Mouse (Mus musculus): ENCODE results near the gene Recql5. TPM values are rescaled to one million over a fixed set of nuclear protein-coding genes. Genes with fewer than 3 reads are reported as not detected.
A peak's percentile ranks its signal among the peaks of the same experiment; 100 is the strongest.
"Not testable (repeated sequence)": the region's sequence is repeated elsewhere in the genome, so short reads cannot be mapped to it uniquely, and the experiment has no call there.

Gene Recql5
- polyA plus RNA-seq, 1 experiment from 2014 or later = 34.6 TPM

DNA sequence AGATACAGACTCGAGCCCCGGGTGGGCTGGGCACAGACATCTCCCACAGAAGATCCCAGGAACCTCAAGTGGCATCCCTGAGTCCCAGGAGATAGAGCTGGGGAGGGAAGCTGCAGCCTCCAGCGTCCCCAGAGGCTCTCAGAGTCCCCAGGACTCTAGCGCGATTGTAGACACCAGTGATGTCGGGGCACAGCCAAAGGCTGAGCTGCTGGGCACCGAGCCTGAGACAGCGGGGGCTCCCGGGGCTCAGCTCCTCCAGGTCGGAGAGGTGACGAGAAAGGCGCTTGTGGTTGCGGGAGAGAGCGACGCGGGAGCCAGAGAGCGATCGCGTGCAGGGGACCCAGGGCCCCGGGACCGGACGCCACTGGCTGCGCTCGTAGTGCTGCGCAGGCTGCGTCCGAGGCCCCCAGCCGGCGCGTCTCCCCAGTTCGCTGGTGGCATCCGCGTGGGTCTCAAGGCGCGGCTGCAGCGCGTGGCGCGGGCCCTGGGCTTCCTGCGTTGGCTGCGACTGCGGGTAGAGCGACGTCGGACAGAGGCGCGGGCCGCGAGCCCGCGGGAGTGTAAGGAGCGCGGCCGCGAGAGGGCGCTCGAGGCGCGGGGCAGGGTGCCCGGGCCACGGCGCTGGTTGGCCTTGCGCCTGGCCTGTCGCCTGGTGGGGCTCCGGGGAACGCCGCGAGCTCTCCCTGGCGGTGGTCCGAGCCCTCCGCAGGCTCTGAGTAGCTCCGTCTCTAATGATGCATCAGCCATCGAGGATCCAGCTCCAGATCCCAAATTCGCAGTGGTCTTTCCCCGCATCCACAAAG, 73.9 kb downstream of the Recql5 start:
- H3K9me3 ChIP-seq (replicated peaks) = no peaks in the 10 kb centered on the region
- peak; percentile 95 for DNase-seq (ENCODE audit: low spot score)
- H3K27ac ChIP-seq = peak overlapping the region; percentile 67
- H3K4me1 ChIP-seq = peaks cover 28% of the 10 kb centered on the region
- peaks cover 3% of the 10 kb centered on the region; the same call in 1 of the 2 replicates for H3K36me3 ChIP-seq
- peak overlapping the region; percentile 50 for H3K4me3 ChIP-seq
- peaks cover 71% of the 10 kb centered on the region for H3K27me3 ChIP-seq (ENCODE audit: low read depth, poor library complexity, severe bottlenecking)
- 2% methylated on average over 67 of the region's 75 CpGs for WGBS

DNA sequence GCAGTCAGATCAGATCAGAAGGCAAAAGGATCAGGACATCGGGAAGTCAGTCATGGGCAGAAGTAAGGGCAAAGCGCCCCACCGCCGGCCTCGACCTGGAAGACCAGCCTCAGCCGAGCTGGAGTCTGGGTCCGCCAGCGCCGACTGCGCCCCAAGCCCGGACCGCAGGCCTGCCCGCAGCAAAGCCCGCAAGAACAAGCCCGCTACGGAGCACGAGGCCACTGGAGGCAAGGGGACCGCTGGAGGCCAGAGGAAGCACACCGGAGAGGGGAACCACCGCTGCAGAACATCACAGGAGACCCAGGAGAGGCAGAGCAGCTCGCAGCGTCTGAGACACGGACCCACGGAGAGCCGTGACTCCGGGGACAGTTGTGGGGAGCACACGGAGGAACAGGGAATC, 74.9 kb downstream of the Recql5 start, which contains the start of gene Myo15b:
Gene Myo15b (plus strand): TSS at position 53 of the 400 bp plus-strand sequence.
- H3K27ac ChIP-seq = peak within 1 kb of the TSS; percentile 67; the same call in 1 of the 2 replicates
- peak; percentile 48 for DNase-seq (ENCODE audit: low spot score)

DNA sequence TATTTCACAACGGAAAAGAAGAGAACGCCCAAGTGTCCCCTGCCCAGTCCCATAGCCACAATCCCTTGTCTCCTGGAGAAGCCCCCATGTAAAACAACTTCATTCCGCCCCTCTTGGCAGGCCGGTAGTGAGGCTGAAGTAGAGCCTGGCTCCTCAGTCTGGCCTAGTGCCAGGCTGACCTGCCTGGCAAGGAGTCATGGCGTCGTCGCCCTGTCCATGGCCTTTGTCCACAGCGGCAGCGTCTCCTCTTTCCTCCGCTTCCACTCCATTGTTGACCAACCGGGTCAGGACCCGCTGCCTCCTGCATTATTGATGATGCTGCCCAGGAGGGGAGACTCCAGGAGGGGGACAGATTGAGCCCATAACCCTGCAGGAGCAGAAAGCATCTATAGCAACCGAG, 75.3 kb downstream of the Recql5 start:
- Histone ChIP-seq H3K36me3 (peaks cover 12% of the 10 kb centered on the region; the same call in 1 of the 2 replicates), H3K4me3 (peak overlapping the region; percentile 50; the same call in 1 of the 2 replicates), H3K27me3 (ENCODE audit: low read depth, poor library complexity, severe bottlenecking) (peaks cover 71% of the 10 kb centered on the region), H3K9me3 (replicated peaks) (no peaks in the 10 kb centered on the region), H3K4me1 (peaks cover 23% of the 10 kb centered on the region), H3K27ac (no peak overlapping the region)
- WGBS = 58% methylated on average over 13 of the region's 13 CpGs
- DNase-seq (ENCODE audit: low spot score) = no peak

More for the DNA sequence above, 74.9 kb downstream of the Recql5 start, which contains the start of gene Myo15b:
- 9% methylated on average over 27 of the region's 27 CpGs for WGBS
- Histone ChIP-seq H3K4me1 (peaks cover 27% of the 10 kb centered on the region), H3K4me3 (peak within 1 kb of the TSS; percentile 50), H3K36me3 (peaks cover 8% of the 10 kb centered on the region; the same call in 1 of the 2 replicates), H3K9me3 (replicated peaks) (no peaks in the 10 kb centered on the region), H3K27me3 (ENCODE audit: low read depth, poor library complexity, severe bottlenecking) (peaks cover 71% of the 10 kb centered on the region)

DNA sequence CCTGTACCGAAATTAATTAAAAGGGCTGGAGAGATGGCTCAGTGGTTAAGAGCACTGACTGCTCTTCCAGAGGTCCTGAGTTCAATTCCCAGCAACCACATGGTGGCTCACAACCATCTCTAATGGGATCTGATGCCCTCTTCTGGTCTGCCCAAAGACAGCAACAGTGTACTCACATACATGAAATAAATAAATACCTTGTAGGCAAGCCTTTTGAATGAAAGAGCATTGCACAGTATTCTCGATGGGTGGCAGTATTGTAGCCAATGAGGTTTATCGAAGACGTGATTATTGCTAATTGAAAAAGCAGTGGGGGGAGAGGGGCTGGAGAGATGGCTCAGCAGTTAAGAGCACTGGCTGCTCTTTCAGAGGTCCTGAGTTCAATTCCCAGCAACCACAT, 76.1 kb downstream of the Recql5 start:
- not testable (repeated sequence) for H3K9me3 ChIP-seq (replicated peaks); DNase-seq (ENCODE audit: low spot score); H3K27ac ChIP-seq; H3K4me3 ChIP-seq
- Histone ChIP-seq H3K27me3 (ENCODE audit: low read depth, poor library complexity, severe bottlenecking) (peaks cover 65% of the 10 kb centered on the region), H3K36me3 (peaks cover 19% of the 10 kb centered on the region), H3K4me1 (peaks cover 21% of the 10 kb centered on the region)
- 97% methylated on average over 4 of the region's 4 CpGs for WGBS

DNA sequence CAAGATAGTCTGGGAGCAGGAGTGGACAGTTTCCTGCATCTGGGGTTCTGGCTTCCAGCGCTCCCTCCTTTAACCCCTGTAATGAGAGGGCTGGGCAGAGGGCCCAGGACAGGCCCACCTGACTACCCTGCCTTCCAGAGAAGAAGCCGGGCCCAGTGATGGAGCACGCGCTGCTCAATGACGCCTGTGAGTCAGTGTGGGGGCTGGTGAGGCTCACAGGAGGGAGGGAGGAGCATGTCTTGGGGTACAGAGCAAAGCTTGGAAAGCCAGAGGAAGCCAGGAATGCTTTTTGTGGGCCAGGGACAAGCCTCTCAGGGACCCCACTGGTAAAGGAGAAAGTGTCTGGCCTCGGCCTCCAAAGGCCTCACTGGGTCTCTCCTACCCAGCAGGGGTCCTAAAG, 78.6 kb downstream of the Recql5 start:
- Histone ChIP-seq H3K36me3 (peaks cover 43% of the 10 kb centered on the region), H3K9me3 (replicated peaks) (no peaks in the 10 kb centered on the region), H3K4me1 (peaks cover 16% of the 10 kb centered on the region), H3K27ac (peak overlapping the region; percentile 10; the same call in 1 of the 2 replicates), H3K4me3 (no peak overlapping the region), H3K27me3 (ENCODE audit: low read depth, poor library complexity, severe bottlenecking) (peaks cover 41% of the 10 kb centered on the region)
- 87% methylated on average over 6 of the region's 6 CpGs for WGBS
- DNase-seq (ENCODE audit: low spot score) = no peak

DNA sequence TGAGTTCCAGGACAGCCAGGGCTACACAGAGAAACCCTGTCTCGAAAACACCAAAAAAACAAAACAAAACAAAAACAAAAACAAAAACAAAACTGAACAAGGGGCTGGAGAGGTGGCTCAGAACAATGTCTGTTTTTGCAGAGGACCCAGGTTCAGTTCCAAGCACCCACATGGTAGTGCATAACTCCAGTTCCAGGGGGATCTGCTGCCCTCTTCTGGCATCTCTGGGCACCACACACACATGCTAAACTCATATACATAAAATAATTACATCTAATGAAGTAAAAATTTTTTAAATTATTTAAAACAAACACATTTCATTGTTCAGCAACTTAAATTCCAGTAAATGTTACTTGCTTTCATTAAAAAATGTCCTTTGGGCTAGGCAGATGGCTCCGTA, 87.5 kb downstream of the Recql5 start:
- Histone ChIP-seq H3K4me1 (peaks cover 33% of the 10 kb centered on the region), H3K27ac (no peak overlapping the region), H3K4me3 (no peak overlapping the region), H3K27me3 (ENCODE audit: low read depth, poor library complexity, severe bottlenecking) (no peaks in the 10 kb centered on the region), H3K36me3 (peaks cover 55% of the 10 kb centered on the region), H3K9me3 (replicated peaks) (no peaks in the 10 kb centered on the region)
- WGBS = 94% methylated on average over 2 of the region's 2 CpGs
- DNase-seq (ENCODE audit: low spot score) = no peak

DNA sequence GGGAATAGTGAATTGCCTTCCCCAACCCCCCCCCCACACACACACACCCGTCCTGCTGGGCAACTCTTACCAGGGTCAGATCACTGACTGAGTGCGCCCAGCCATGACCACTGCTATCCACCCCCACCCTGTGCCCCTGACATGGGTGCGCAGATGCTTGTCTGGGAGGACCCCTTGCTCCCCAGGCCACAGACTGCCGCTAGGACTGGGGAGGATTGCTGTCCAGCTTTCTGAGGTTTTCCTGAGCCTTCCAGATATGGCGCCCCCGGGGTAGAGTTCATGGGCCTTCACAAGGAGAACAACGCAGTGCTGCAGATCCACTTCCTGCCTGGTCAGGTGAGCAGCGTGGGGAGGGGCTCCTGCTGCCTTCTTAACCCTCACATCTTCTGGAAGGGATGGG, 89.0 kb downstream of the Recql5 start:
- Histone ChIP-seq H3K36me3 (peaks cover 40% of the 10 kb centered on the region), H3K4me3 (no peak overlapping the region), H3K9me3 (replicated peaks) (no peaks in the 10 kb centered on the region), H3K27ac (peak overlapping the region; percentile 37; the same call in 1 of the 2 replicates), H3K27me3 (ENCODE audit: low read depth, poor library complexity, severe bottlenecking) (no peaks in the 10 kb centered on the region), H3K4me1 (peaks cover 44% of the 10 kb centered on the region)
- DNase-seq (ENCODE audit: low spot score) = no peak
- WGBS = 82% methylated on average over 8 of the region's 8 CpGs

DNA sequence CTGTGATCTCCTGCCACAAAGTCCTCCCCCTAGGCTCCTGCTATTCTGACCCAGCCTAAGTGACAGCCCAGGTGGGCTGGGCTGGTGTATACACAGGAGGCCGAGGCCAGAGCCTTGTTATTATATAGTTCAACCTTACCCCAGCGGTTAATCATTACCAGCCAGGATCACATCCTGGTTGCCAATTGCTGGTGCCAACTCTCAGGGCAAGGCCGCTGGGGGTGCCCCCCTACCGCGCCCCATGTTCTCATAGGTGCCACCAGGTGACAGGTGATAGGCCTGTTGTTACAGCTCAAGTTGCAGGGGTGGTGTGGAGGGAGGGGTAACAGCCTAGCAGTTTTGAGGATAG, 89.4 kb downstream of the Recql5 start:
- Histone ChIP-seq H3K4me3 (no peak overlapping the region), H3K9me3 (replicated peaks) (no peaks in the 10 kb centered on the region), H3K27me3 (ENCODE audit: low read depth, poor library complexity, severe bottlenecking) (no peaks in the 10 kb centered on the region), H3K36me3 (peaks cover 37% of the 10 kb centered on the region), H3K27ac (peak overlapping the region; percentile 61; the same call in 1 of the 2 replicates), H3K4me1 (peaks cover 47% of the 10 kb centered on the region)
- DNase-seq (ENCODE audit: low spot score) = no peak
- 90% methylated on average over 5 of the region's 5 CpGs for WGBS

DNA sequence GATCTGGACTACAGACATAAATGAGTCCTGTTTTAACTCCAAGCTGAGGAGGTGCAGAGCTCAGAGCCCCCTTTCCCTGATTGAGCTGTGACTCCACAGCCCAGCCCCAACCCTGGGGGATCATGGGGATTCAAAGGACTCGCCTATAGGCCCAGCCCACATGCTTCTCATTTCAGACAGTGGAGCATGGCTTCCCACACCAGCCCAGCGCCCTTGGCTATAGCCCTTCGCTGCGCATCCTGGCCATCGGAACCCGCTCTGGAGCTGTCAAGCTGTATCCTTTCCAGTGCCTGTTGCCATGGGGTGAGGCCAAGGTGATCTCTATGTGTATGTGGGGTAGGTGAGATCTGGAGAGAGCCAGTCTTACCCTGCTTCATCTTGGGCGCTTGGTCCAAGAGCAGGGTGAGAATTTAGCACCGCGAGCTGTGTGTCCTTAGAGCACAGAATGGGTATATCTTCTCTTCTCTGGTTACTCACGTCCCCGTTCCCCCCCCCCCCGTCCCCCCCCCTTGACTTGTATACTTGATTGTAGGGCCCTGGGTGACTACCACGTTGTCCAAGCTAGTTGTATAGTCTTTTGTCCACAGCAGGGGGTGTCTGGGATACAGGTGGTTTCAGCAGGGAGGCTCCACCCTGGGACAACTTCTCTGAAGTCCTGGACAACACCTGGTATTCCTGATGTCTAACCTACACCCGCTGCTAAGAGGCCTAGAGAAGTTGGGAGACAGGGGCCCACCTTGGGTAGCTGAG, 90.0 kb downstream of the Recql5 start:
- H3K27ac ChIP-seq = 0 out of 2 replicates have a peak overlapping the region, but pooled peaks have one; percentile 61
- 78% methylated on average over 13 of the region's 14 CpGs for WGBS
- H3K27me3 ChIP-seq (ENCODE audit: low read depth, poor library complexity, severe bottlenecking) = no peaks in the 10 kb centered on the region
- peaks cover 52% of the 10 kb centered on the region for H3K4me1 ChIP-seq
- H3K9me3 ChIP-seq (replicated peaks) = no peaks in the 10 kb centered on the region
- peaks cover 35% of the 10 kb centered on the region for H3K36me3 ChIP-seq
- no peak overlapping the region for H3K4me3 ChIP-seq
- no peak for DNase-seq (ENCODE audit: low spot score)

Other genes with a start within 250 kb of the Recql5 start
- gene Grb2, start 224.9 kb downstream of the Recql5 start, polyA plus RNA-seq (2016; fragmentation: Nextera tagmentation; extraction: Ambion mirVana) = 77.2 and 87.8 TPM in 2 replicates
- 30.6 and 37.7 TPM in 2 replicates for gene Tmem94, start 168.0 kb downstream of the Recql5 start, polyA plus RNA-seq (2016; fragmentation: Nextera tagmentation; extraction: Ambion mirVana)
- gene Caskin2, start 119.8 kb downstream of the Recql5 start, polyA plus RNA-seq (2016; fragmentation: Nextera tagmentation; extraction: Ambion mirVana) = 18.1 and 18.9 TPM in 2 replicates
- gene Tsen54, start 118.8 kb downstream of the Recql5 start, polyA plus RNA-seq (2016; fragmentation: Nextera tagmentation; extraction: Ambion mirVana) = 42.5 and 48.8 TPM in 2 replicates
- gene Llgl2, start 109.4 kb downstream of the Recql5 start, polyA plus RNA-seq (2016; fragmentation: Nextera tagmentation; extraction: Ambion mirVana) = 11.2 and 12.3 TPM in 2 replicates
- gene Myo15b, start 75.1 kb downstream of the Recql5 start, polyA plus RNA-seq (2016; fragmentation: Nextera tagmentation; extraction: Ambion mirVana) = 0.05 and 0.18 TPM in 2 replicates
- 1.7 and 2.0 TPM in 2 replicates for gene Smim5, start 33.5 kb downstream of the Recql5 start, polyA plus RNA-seq (2016; fragmentation: Nextera tagmentation; extraction: Ambion mirVana)
- 1.0 and 1.1 TPM in 2 replicates for gene Smim6, start 21.5 kb downstream of the Recql5 start, polyA plus RNA-seq (2016; fragmentation: Nextera tagmentation; extraction: Ambion mirVana)
- gene Sap30bp, start 195 bp downstream of the Recql5 start, polyA plus RNA-seq (2016; fragmentation: Nextera tagmentation; extraction: Ambion mirVana) = 47.9 and 52.2 TPM in 2 replicates
- 0.90 and 1.6 TPM in 2 replicates for gene Itgb4, start 41.2 kb upstream of the Recql5 start, polyA plus RNA-seq (2016; fragmentation: Nextera tagmentation; extraction: Ambion mirVana)
- 243 and 283 TPM in 2 replicates for gene Galk1, start 79.2 kb upstream of the Recql5 start, polyA plus RNA-seq (2016; fragmentation: Nextera tagmentation; extraction: Ambion mirVana)
- 1,754 and 1,985 TPM in 2 replicates for gene H3f3b, start 94.5 kb upstream of the Recql5 start, polyA plus RNA-seq (2016; fragmentation: Nextera tagmentation; extraction: Ambion mirVana)
- 46.1 and 53.2 TPM in 2 replicates for gene Unk, start 96.8 kb upstream of the Recql5 start, polyA plus RNA-seq (2016; fragmentation: Nextera tagmentation; extraction: Ambion mirVana)
- 2.4 and 3.7 TPM in 2 replicates for gene Unc13d, start 144.5 kb upstream of the Recql5 start, polyA plus RNA-seq (2016; fragmentation: Nextera tagmentation; extraction: Ambion mirVana)
- 54.8 and 56.9 TPM in 2 replicates for gene Wbp2, start 153.5 kb upstream of the Recql5 start, polyA plus RNA-seq (2016; fragmentation: Nextera tagmentation; extraction: Ambion mirVana)
- gene Trim47, start 193.7 kb upstream of the Recql5 start, polyA plus RNA-seq (2016; fragmentation: Nextera tagmentation; extraction: Ambion mirVana) = 3.2 and 4.9 TPM in 2 replicates
- gene Trim65, start 197.7 kb upstream of the Recql5 start, polyA plus RNA-seq (2016; fragmentation: Nextera tagmentation; extraction: Ambion mirVana) = 1.9 and 2.1 TPM in 2 replicates
- gene Mrpl38, start 205.4 kb upstream of the Recql5 start, polyA plus RNA-seq (2016; fragmentation: Nextera tagmentation; extraction: Ambion mirVana) = 116 and 118 TPM in 2 replicates
- gene Fbf1, start 234.7 kb upstream of the Recql5 start, polyA plus RNA-seq (2016; fragmentation: Nextera tagmentation; extraction: Ambion mirVana) = 51.7 and 56.8 TPM in 2 replicates